Comparison of ENCODE assay signal across 9 mouse cellular contexts in genomic region chr2:153548221-153548923, GRCm38 (mm10). TPM values are rescaled to one million over a fixed set of nuclear protein-coding genes. Genes with fewer than 3 reads are reported as not detected.
DNase-seq lines count a peak whose midpoint lies in the region; ATAC-seq and TF ChIP-seq lines count a peak whose summit lies in the region.
"Had no signal": no experiment of that assay in that cellular context is flagged by ENCODE, and none has a peak within 500 bp of the region (broad histone marks: within the 10 kb centered on the region; RNA-seq: fewer than 3 reads in every experiment).

No protein-coding gene starts in this region.

- 0 out of 2 replicates have a peak overlapping the region, but pooled peaks have one; percentile 5 for H3K9ac ChIP-seq in lung, embryonic 14.5 days
- no peak overlapping the region for H3K9ac ChIP-seq in embryonic facial prominence, embryonic 11.5 days (replicated peaks; ENCODE audit: low read length)
- no peak overlapping the region for H3K9ac ChIP-seq in hindbrain, embryonic 14.5 days
- H3K9ac ChIP-seq: limb, embryonic 15.5 days; stomach, embryonic 15.5 days had no signal

- 0 out of 2 replicates have a peak, but pooled peaks have one; percentile 9 for TF ChIP-seq POLR2A in testis, adult 2 months (IDR thresholded peaks at IDR 0.05; ENCODE audit: control insufficient read depth, low read depth, low read length)

- H3K4me1 ChIP-seq in lung, embryonic 14.5 days (ENCODE audit: insufficient read depth): peaks cover 6% of the 10 kb centered on the region
- peaks cover 4% of the 10 kb centered on the region; the same call in 1 of the 2 replicates for H3K4me1 ChIP-seq in embryonic facial prominence, embryonic 11.5 days (ENCODE audit: control insufficient read depth, insufficient read depth, low read length)
- peaks cover 10% of the 10 kb centered on the region for H3K4me1 ChIP-seq in hindbrain, embryonic 14.5 days (replicated peaks; ENCODE audit: control insufficient read depth, insufficient read depth, low read length)
- peaks cover 22% of the 10 kb centered on the region for H3K4me1 ChIP-seq in testis, adult 2 months (ENCODE audit: control insufficient read depth, insufficient read depth, low read length)

- H3K27ac ChIP-seq in lung, embryonic 14.5 days (ENCODE audit: low read depth): no peak overlapping the region
- no peak overlapping the region for H3K27ac ChIP-seq in embryonic facial prominence, embryonic 11.5 days (replicated peaks; ENCODE audit: low read depth, low read length)
- H3K27ac ChIP-seq in hindbrain, embryonic 14.5 days: no peak overlapping the region
- peak overlapping the region; percentile 63 for H3K27ac ChIP-seq in testis, adult 2 months (ENCODE audit: control insufficient read depth, insufficient read depth, low read depth, low read length)
- H3K27ac ChIP-seq: limb, embryonic 15.5 days; stomach, embryonic 15.5 days had no signal

- H3K4me3 ChIP-seq in lung, embryonic 14.5 days (ENCODE audit: low read depth, low read length): no peak overlapping the region
- no peak overlapping the region for H3K4me3 ChIP-seq in embryonic facial prominence, embryonic 11.5 days (ENCODE audit: low read depth, low read length)
- H3K4me3 ChIP-seq in hindbrain, embryonic 14.5 days (replicated peaks; ENCODE audit: low read length): no peak overlapping the region
- H3K4me3 ChIP-seq in testis, adult 2 months (ENCODE audit: control insufficient read depth, low read depth, low read length): no peak overlapping the region
- H3K4me3 ChIP-seq: limb, embryonic 15.5 days; stomach, embryonic 15.5 days had no signal

- no peaks in the 10 kb centered on the region for H3K9me3 ChIP-seq in lung, embryonic 14.5 days (ENCODE audit: low read depth, low read length)
- H3K9me3 ChIP-seq in embryonic facial prominence, embryonic 11.5 days (replicated peaks; ENCODE audit: control insufficient read depth, low read length): no peaks in the 10 kb centered on the region
- no peaks in the 10 kb centered on the region for H3K9me3 ChIP-seq in hindbrain, embryonic 14.5 days (ENCODE audit: control insufficient read depth, low read length)
- H3K9me3 ChIP-seq: limb, embryonic 15.5 days; stomach, embryonic 15.5 days had no signal

- no peak for TF ChIP-seq CTCF in lung, embryonic 14.5 days (IDR thresholded peaks at IDR 0.05; ENCODE audit: low read depth)
- TF ChIP-seq CTCF in testis, adult 2 months (IDR thresholded peaks at IDR 0.05; ENCODE audit: control insufficient read depth, insufficient read depth, insufficient replicate concordance, low read depth, low read length): no peak

- H3K4me2 ChIP-seq in lung, embryonic 14.5 days: no peak overlapping the region
- no peak overlapping the region; the same call in 1 of the 2 replicates for H3K4me2 ChIP-seq in embryonic facial prominence, embryonic 11.5 days (ENCODE audit: low read depth, low read length)
- H3K4me2 ChIP-seq in hindbrain, embryonic 14.5 days (replicated peaks): peak overlapping the region; percentile 21
- H3K4me2 ChIP-seq: limb, embryonic 15.5 days; stomach, embryonic 15.5 days had no signal

- H3K27me3 ChIP-seq in lung, embryonic 14.5 days (ENCODE audit: insufficient read depth, low read length): no peaks in the 10 kb centered on the region
- H3K27me3 ChIP-seq in embryonic facial prominence, embryonic 11.5 days (ENCODE audit: control insufficient read depth, insufficient read depth, low read length): no peaks in the 10 kb centered on the region
- H3K27me3 ChIP-seq in hindbrain, embryonic 14.5 days (ENCODE audit: control insufficient read depth, insufficient read depth, low read length): no peaks in the 10 kb centered on the region
- no peaks in the 10 kb centered on the region for H3K27me3 ChIP-seq in testis, adult 2 months (ENCODE audit: control insufficient read depth, insufficient read depth, low read length)
- H3K27me3 ChIP-seq: limb, embryonic 15.5 days; stomach, embryonic 15.5 days had no signal

- peak; percentile 36 for DNase-seq in lung, embryonic 14.5 days
- DNase-seq in lung, postnatal 4 days: no peak
- DNase-seq in embryonic facial prominence, embryonic 11.5 days (ENCODE audit: low spot score): peak; percentile 47
- peak; percentile 37 for DNase-seq in hindbrain, embryonic 14.5 days (ENCODE audit: low spot score)
- no peak for DNase-seq in kidney, postnatal 14 days

- WGBS in lung, embryonic 14.5 days: 26% methylated on average over 14 of the region's 14 CpGs
- WGBS in embryonic facial prominence, embryonic 11.5 days: 35% methylated on average over 14 of the region's 14 CpGs
- 25% methylated on average over 14 of the region's 14 CpGs for WGBS in hindbrain, embryonic 14.5 days

- no peaks in the 10 kb centered on the region for H3K36me3 ChIP-seq in lung, embryonic 14.5 days (ENCODE audit: insufficient read depth)
- H3K36me3 ChIP-seq in embryonic facial prominence, embryonic 11.5 days (replicated peaks; ENCODE audit: control insufficient read depth, insufficient read depth, low read depth, low read length): no peaks in the 10 kb centered on the region
- H3K36me3 ChIP-seq in hindbrain, embryonic 14.5 days (replicated peaks; ENCODE audit: control insufficient read depth, insufficient read depth): no peaks in the 10 kb centered on the region
- H3K36me3 ChIP-seq in testis, adult 2 months (ENCODE audit: control insufficient read depth, insufficient read depth, low read length): no peaks in the 10 kb centered on the region
- H3K36me3 ChIP-seq: limb, embryonic 15.5 days; stomach, embryonic 15.5 days had no signal

- peak; percentile 25; the same call in 1 of the 2 replicates for ATAC-seq in lung, embryonic 14.5 days (ENCODE audit: insufficient read depth)
- peak; percentile 34; the same call in 1 of the 2 replicates for ATAC-seq in embryonic facial prominence, embryonic 11.5 days (replicated peaks; ENCODE audit: insufficient number of reproducible peaks, low FRiP score, low TSS enrichment, low read depth)
- peak; percentile 54; the same call in 1 of the 2 replicates for ATAC-seq in hindbrain, embryonic 14.5 days (ENCODE audit: low FRiP score)
- no peak for ATAC-seq in cerebellum, adult (ENCODE audit: insufficient number of reproducible peaks, low FRiP score, low TSS enrichment)

RNA-seq across cellular contexts. Expression of gene Nol4l, which starts 18.6 kb away (rescaled TPM):
- 13.6 and 13.9 TPM in 2 replicates for polyA plus RNA-seq in lung, embryonic 14.5 days (2014; fragmentation: Nextera tagmentation; extraction: Ambion mirVana)
- 17.6 and 21.0 TPM in 2 replicates for polyA plus RNA-seq in embryonic facial prominence, embryonic 11.5 days (2014; fragmentation: Nextera tagmentation; extraction: Ambion mirVana)
- 44.8 and 49.8 TPM in 2 replicates for polyA plus RNA-seq in hindbrain, embryonic 14.5 days (2014; fragmentation: Nextera tagmentation; extraction: Ambion mirVana)
- 241 and 252 TPM in 2 replicates for polyA plus RNA-seq in testis, adult 2 months (2012; rRNA removed)

RNA-seq across cellular contexts. Expression of gene 4930404H24Rik, which starts 55.8 kb away (rescaled TPM):
- polyA plus RNA-seq in lung, embryonic 14.5 days (2014; fragmentation: Nextera tagmentation; extraction: Ambion mirVana): not detected in 2 replicates
- not detected in 2 replicates for polyA plus RNA-seq in embryonic facial prominence, embryonic 11.5 days (2014; fragmentation: Nextera tagmentation; extraction: Ambion mirVana)
- not detected in 2 replicates for polyA plus RNA-seq in hindbrain, embryonic 14.5 days (2014; fragmentation: Nextera tagmentation; extraction: Ambion mirVana)
- polyA plus RNA-seq in testis, adult 2 months (2012; rRNA removed): 1.9 and 4.2 TPM in 2 replicates
- polyA plus RNA-seq: limb, embryonic 15.5 days; stomach, embryonic 15.5 days had no signal

Comparison
In these comparisons a context has a peak if more than half of its experiments do, and no peak if none do; other contexts are left out.
1. DNase-seq: peak in lung, embryonic 14.5 days (single experiment), embryonic facial prominence, embryonic 11.5 days (single experiment) and hindbrain, embryonic 14.5 days (single experiment); none in lung, postnatal 4 days (0 of 2) and kidney, postnatal 14 days (single experiment).